Mouse (Mus musculus) embryonic facial prominence, embryonic 11.5 days (tissue): Measurements from ENCODE around the gene C2cd4c. TPM values are rescaled to one million over a fixed set of nuclear protein-coding genes. Genes with fewer than 3 reads are reported as not detected.

Experiments used
- ATAC-seq: fragments of 200-750 bp; cut with Nextera tagmentation; replicated peaks from 2 replicates; pipeline ENCODE4 v1.8.0; 2017; ENCODE audit warnings: low read depth; ENCODE audit not compliant: insufficient number of reproducible peaks, low FRiP score, low TSS enrichment
- DNase-seq: peaks from one replicate; pipeline ENCODE4 v3.0.0-alpha.2; 2015; ENCODE audit warnings: low spot score
- H3K27ac ChIP-seq: fragments of 300-500 bp; sonication (generic); replicated peaks from 2 replicates; pipeline ENCODE4 v1.5.1; 2014; ENCODE audit warnings: mild to moderate bottlenecking, low read depth, low read length, control low read depth
- H3K27me3 ChIP-seq: fragments of 300-500 bp; sonication (generic); 2 replicates; pipeline ENCODE4 v1.6.1; 2014; ENCODE audit warnings: mild to moderate bottlenecking, low read length, moderate library complexity, mixed read lengths; ENCODE audit not compliant: control insufficient read depth, insufficient read depth
- H3K36me3 ChIP-seq: fragments of 300-500 bp; sonication (generic); replicated peaks from 2 replicates; pipeline ENCODE4 v1.6.1; 2014; ENCODE audit warnings: low read depth, mild to moderate bottlenecking, low read length, moderate library complexity, mixed read lengths; ENCODE audit not compliant: control insufficient read depth, insufficient read depth
- H3K4me1 ChIP-seq: fragments of 300-500 bp; sonication (generic); 2 replicates; pipeline ENCODE4 v1.6.1; 2014; ENCODE audit warnings: low read length, mixed read lengths; ENCODE audit not compliant: control insufficient read depth, insufficient read depth
- H3K4me2 ChIP-seq: fragments of 300-500 bp; sonication (generic); 2 replicates; pipeline ENCODE4 v1.6.1; 2014; ENCODE audit warnings: low read depth, mild to moderate bottlenecking, control low read depth, low read length, moderate library complexity
- H3K4me3 ChIP-seq: fragments of 300-500 bp; sonication (generic); 2 replicates; pipeline ENCODE4 v1.5.1; 2014; ENCODE audit warnings: low read depth, low read length, control low read depth
- H3K9ac ChIP-seq: fragments of 300-500 bp; sonication (generic); replicated peaks from 2 replicates; pipeline ENCODE4 v1.6.1; 2014; ENCODE audit warnings: mild to moderate bottlenecking, control low read depth, low read length
- H3K9me3 ChIP-seq: fragments of 300-500 bp; sonication (generic); replicated peaks from 2 replicates; pipeline ENCODE4 v1.6.1; 2016; ENCODE audit warnings: mild to moderate bottlenecking, low read length, inconsistent platforms, mixed read lengths; ENCODE audit not compliant: control insufficient read depth
- WGBS: fragments of 180-500 bp; shearing (Covaris S2); extraction: QIAGEN DNeasy Blood & Tissue Kit; methylation state at CpG from one replicate; pipeline ENCODE4 v1.1.7; 2014; 5-methylcytosine and 5-hydroxymethylcytosine counted together
- polyA plus RNA-seq: library from polyadenylated mRNA; unstranded; fragments of >200 nt; fragmentation: Nextera tagmentation; extraction: Ambion mirVana; gene quantifications from 2 replicates; pipeline ENCODE4 v1.2.1, GENCODE M21; 2014

C2cd4c gene
- polyA plus RNA-seq, 1 experiment from 2014 or later, result 0.04 TPM

DNA sequence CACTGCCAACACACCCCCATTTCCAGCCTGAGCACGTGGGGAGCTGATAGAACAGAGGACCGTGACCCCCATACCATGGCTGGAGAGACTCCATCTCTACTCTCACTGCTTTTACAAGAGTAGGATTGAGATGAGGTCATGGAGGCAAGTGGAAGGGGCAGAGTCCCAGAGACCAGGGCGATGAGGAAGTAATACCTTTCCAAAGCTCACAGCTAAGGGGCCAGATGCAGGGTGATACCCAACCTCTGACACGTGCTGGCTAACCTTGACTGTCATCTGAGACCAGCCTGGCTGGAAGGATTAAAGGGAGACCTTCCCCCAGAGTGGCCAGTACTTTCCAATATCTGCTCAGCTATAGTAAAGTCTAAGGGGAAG is 26.1 kb downstream of the C2cd4c start:
- no peaks in the 10 kb centered on the region for H3K27me3 ChIP-seq
- H3K9me3 ChIP-seq, result no peaks in the 10 kb centered on the region
- DNase-seq (no peak), ATAC-seq (no peak)
- no peak overlapping the region for H3K27ac ChIP-seq
- H3K9ac ChIP-seq, result no peak overlapping the region
- no peak overlapping the region for H3K4me3 ChIP-seq
- no peak overlapping the region for H3K4me2 ChIP-seq
- H3K4me1 ChIP-seq, result no peaks in the 10 kb centered on the region
- WGBS, result 63% methylated on average over 4 of the region's 4 CpGs
- no peaks in the 10 kb centered on the region for H3K36me3 ChIP-seq

DNA sequence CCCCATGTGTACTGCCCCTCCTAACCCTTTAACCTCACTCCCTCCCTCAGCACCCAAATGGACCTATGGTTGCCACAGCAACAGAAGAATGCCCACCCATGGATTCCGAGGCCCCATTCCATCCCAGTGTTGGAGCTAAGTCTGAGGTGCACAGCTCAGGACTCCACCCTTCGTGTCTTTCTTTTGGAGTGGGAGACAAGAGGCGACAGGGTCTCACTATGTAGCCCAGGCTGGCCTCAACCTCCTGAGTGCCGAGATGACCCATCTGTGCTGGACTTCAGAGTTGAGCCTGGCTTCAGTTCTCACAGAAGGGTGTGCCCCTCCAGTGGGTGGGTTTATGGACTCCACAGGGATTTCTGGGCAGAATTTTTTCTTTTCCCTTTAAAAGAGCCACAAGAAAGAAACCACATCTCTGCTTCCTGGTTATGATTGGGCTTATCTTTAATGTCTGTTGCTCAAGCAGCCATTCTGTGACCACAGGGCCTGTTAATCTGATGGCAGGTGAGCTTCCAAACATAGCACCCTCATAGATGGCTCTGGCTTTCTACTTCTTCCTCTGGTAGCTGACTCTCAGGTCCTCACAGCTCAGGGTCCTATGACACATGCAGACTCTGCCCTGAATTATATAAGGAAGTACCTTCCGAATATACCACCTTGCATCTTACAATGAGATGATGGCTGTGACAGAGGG is 26.6 kb downstream of the C2cd4c start, which contains the start of gene Theg:
Gene Theg, minus strand, starts transcription at position 271 of the 691 bp plus-strand sequence.
- Histone ChIP-seq H3K4me1 (no peaks in the 10 kb centered on the region), H3K27ac (no peak within 1 kb of the TSS), H3K4me2 (no peak within 1 kb of the TSS), H3K27me3 (no peaks in the 10 kb centered on the region), H3K9me3 (no peaks in the 10 kb centered on the region), H3K4me3 (no peak within 1 kb of the TSS), H3K36me3 (no peaks in the 10 kb centered on the region), H3K9ac (no peak within 1 kb of the TSS)
- WGBS, result 80% methylated on average over 5 of the region's 5 CpGs
- ATAC-seq, result no peak
- DNase-seq, result no peak

DNA sequence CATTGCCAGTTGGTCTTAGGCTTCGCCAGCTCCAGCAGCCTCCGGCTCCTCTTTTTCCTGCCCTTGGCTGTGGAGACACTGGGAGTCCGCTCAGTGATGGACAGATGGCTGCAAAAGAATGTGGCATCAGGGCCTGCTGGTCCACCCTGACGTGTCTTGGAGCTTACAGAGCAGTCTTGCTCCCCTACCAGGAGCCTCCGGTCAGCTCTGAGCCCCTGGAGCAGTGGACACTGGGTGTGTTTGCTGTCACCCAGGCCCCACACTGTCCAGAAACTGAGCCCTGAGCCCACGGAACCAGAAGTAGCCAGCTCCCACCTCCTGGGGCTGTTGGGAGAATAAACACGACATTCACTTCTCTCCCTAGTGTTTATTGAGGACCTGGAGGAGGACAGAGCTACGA is 27.6 kb downstream of the C2cd4c start:
- H3K27ac ChIP-seq, result no peak overlapping the region
- H3K9ac ChIP-seq, result no peak overlapping the region
- DNase-seq, result no peak
- no peaks in the 10 kb centered on the region for H3K36me3 ChIP-seq
- H3K4me1 ChIP-seq, result no peaks in the 10 kb centered on the region
- WGBS, result 79% methylated on average over 8 of the region's 8 CpGs
- H3K4me3 ChIP-seq, result no peak overlapping the region
- H3K4me2 ChIP-seq, result no peak overlapping the region
- H3K9me3 ChIP-seq, result no peaks in the 10 kb centered on the region
- no peaks in the 10 kb centered on the region for H3K27me3 ChIP-seq
- ATAC-seq, result no peak

DNA sequence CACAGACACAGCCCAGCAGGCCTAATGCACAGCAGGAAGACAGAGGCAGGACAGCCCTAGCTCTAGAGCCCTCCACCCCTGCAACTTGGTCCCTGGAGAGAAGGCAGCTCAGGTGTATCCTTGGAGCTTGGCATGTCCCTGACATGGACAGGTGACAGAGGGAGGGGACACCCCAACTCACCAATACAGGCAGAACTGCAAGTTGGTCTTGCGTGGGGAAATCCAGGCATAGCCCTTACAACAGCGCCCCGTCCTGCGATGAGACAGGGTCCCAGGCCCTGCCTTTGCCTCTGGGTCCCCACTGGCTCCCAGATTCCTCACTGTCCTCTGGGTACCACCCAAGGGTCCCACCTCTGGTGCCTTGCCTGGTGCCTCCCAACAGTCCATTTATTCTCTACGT is 28.1 kb downstream of the C2cd4c start:
- no peak for DNase-seq
- H3K36me3 ChIP-seq, result no peaks in the 10 kb centered on the region
- no peak for ATAC-seq
- no peaks in the 10 kb centered on the region for H3K27me3 ChIP-seq
- H3K4me1 ChIP-seq, result no peaks in the 10 kb centered on the region
- no peaks in the 10 kb centered on the region for H3K9me3 ChIP-seq
- H3K9ac ChIP-seq, result no peak overlapping the region
- H3K4me2 ChIP-seq, result no peak overlapping the region
- WGBS, result 88% methylated on average over 5 of the region's 5 CpGs
- no peak overlapping the region for H3K27ac ChIP-seq
- H3K4me3 ChIP-seq, result no peak overlapping the region

DNA sequence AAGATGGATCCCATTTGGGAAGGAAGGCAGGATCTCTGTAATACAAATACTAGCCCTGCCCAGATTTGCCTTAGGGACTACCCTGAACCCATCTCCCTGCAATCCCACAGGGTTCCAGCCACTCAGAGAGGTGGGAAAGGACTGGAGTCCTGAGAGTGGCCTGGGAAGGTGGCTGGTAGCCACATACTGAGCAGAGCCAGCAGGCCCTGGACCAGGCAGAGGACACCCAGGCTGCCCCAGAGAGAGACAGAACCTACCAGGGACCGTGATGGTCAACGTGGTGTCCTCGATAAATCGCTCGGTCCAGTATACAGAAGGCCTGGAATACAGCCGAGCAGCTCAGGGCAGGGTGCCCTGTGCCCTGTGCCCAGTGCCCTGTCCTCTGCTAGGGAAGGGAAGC is 28.7 kb downstream of the C2cd4c start:
- ATAC-seq (no peak), DNase-seq (no peak)
- H3K9ac ChIP-seq, result no peak overlapping the region
- H3K4me1 ChIP-seq, result no peaks in the 10 kb centered on the region
- no peaks in the 10 kb centered on the region for H3K36me3 ChIP-seq
- no peaks in the 10 kb centered on the region for H3K27me3 ChIP-seq
- no peak overlapping the region for H3K4me2 ChIP-seq
- no peak overlapping the region for H3K4me3 ChIP-seq
- no peaks in the 10 kb centered on the region for H3K9me3 ChIP-seq
- H3K27ac ChIP-seq, result no peak overlapping the region
- WGBS, result 94% methylated on average over 6 of the region's 6 CpGs

DNA sequence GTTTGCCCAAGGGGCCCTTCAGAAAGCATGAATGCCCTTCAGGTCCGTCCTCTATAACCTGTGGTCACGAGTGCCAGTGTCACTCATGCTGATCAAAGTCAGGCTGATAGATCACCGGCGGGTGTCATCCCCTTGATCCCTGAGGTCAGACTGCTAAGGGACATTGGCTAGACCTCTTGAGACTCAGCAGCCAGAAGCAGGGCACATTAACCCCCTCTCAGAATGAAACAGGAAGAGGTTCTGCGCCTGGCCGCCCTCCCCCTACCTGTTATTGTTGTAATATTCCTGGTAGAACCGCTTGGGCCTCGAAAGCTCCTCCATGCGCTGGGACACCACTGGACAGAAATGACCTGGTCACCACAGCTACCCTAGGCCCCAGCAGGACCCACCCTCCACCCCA is 29.4 kb downstream of the C2cd4c start:
- H3K36me3 ChIP-seq, result no peaks in the 10 kb centered on the region
- H3K27me3 ChIP-seq, result no peaks in the 10 kb centered on the region
- no peak overlapping the region for H3K9ac ChIP-seq
- DNase-seq (no peak), ATAC-seq (no peak)
- 72% methylated on average over 9 of the region's 9 CpGs for WGBS
- H3K4me1 ChIP-seq, result no peaks in the 10 kb centered on the region
- no peak overlapping the region for H3K27ac ChIP-seq
- H3K4me2 ChIP-seq, result no peak overlapping the region
- H3K9me3 ChIP-seq, result no peaks in the 10 kb centered on the region
- no peak overlapping the region for H3K4me3 ChIP-seq

DNA sequence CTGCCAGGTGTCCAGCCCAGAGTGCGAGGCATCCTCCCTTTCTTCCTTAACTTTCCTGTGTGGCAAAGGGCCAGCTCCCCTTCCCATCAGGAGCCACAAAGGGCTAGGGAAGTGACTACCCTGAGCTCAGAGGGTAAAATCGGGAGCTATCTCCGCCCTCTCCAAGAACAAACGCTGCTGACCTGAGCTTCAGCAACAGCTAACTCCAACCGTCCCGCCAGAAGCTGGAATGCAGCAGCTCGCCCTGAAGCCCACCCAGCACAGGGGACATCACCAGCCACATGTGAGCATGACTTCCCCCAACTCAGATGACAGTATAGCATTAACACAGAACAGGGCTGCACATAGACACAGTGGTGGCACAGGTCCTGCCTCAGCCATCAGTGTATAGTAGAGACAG is 29.8 kb downstream of the C2cd4c start:
- no peak for DNase-seq

DNA sequence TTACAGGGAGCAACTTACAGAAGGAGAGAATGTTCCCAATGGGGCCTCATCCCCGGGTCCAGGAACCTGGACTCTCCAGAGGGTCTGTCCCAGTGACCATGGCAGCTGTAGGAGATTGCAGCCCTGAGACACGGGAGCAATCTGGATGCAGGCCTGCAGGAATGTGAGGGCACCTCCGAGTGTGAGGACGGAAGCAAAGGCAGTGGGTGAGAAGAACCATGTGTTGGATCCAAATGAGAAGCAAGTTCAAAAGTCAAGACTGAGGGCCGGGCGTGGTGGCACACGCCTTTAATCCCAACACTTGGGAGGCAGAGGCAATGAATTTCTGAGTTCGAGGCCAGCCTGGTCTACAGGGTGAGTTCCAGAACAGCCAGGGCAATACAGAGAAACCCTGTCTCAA is 32.3 kb downstream of the C2cd4c start:
- H3K27me3 ChIP-seq, result no peaks in the 10 kb centered on the region
- no peak overlapping the region for H3K4me2 ChIP-seq
- H3K27ac ChIP-seq, result no peak overlapping the region
- H3K9ac ChIP-seq, result no peak overlapping the region
- DNase-seq, result no peak
- no peak for ATAC-seq
- H3K4me1 ChIP-seq, result no peaks in the 10 kb centered on the region
- no peaks in the 10 kb centered on the region for H3K9me3 ChIP-seq
- WGBS, result 89% methylated on average over 8 of the region's 8 CpGs
- H3K36me3 ChIP-seq, result no peaks in the 10 kb centered on the region
- H3K4me3 ChIP-seq, result no peak overlapping the region

More for the DNA sequence above, 29.8 kb downstream of the C2cd4c start:
- H3K9ac ChIP-seq, result no peak overlapping the region
- H3K4me1 ChIP-seq, result no peaks in the 10 kb centered on the region
- H3K36me3 ChIP-seq, result no peaks in the 10 kb centered on the region
- no peak for ATAC-seq
- H3K9me3 ChIP-seq, result no peaks in the 10 kb centered on the region
- H3K4me3 ChIP-seq, result no peak overlapping the region
- H3K27ac ChIP-seq, result no peak overlapping the region
- WGBS, result 59% methylated on average over 7 of the region's 7 CpGs
- H3K27me3 ChIP-seq, result no peaks in the 10 kb centered on the region
- no peak overlapping the region for H3K4me2 ChIP-seq
